Mouse (Mus musculus) liver, adult 2 months (tissue): Measurements from ENCODE around the gene Ophn1.

Source experiments
- CTCF ChIP-seq: fragments of 200-500 bp; IDR thresholded peaks from 2 replicates; pipeline ENCODE4 v1.5.1; 2011; ENCODE audit warnings: low read depth, low read length, control low read depth
- POLR2A ChIP-seq: fragments of 200-500 bp; IDR thresholded peaks from 2 replicates; pipeline ENCODE4 v1.6.1; 2011; ENCODE audit warnings: low read length, control low read depth; ENCODE audit not compliant: insufficient read depth; ENCODE audit errors: extremely low read depth

DNA sequence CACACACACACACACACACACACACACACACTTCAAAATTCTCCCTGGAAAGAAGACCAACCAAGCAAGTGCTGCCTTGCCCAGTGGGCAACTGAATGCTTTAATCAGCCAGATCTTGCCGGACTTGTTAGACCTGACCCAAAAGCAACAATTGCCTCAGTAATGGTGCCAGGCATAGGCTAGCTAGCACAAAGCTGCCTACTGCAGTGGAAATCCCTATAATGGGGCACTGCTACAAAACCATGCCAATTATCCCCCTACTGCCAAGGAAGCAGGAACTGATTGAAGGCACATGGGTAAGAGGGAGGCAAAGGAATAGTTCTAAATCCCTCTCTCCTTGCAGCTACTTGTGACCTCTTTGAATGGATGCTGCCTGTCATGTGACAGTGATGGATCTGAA is 18.8 kb downstream of the Ophn1 start:
- TF ChIP-seq POLR2A (no peak), CTCF (no peak)
